Mouse (Mus musculus) myocyte (in vitro differentiated cells): ENCODE measurements around the gene Pop5. TPM values are rescaled to one million over a fixed set of nuclear protein-coding genes. Genes with fewer than 3 reads are reported as not detected.

Experiments used
- H3K27me3 ChIP-seq: one replicate; pipeline ENCODE4 v1.6.1; 2011; ENCODE audit not compliant: control insufficient read depth, insufficient read depth, insufficient read length
- H3K36me3 ChIP-seq: one replicate; pipeline ENCODE4 v1.6.1; 2011; ENCODE audit not compliant: control insufficient read depth, insufficient read depth
- H3K4me2 ChIP-seq: one replicate; pipeline ENCODE4 v1.6.1; 2011; ENCODE audit warnings: low read depth, control low read depth
- H3K4me3 ChIP-seq: one replicate; pipeline ENCODE4 v1.5.1; 2011; ENCODE audit warnings: mild to moderate bottlenecking, control low read depth, moderate library complexity
- H3K79me2 ChIP-seq: one replicate; pipeline ENCODE4 v1.6.1; 2011; ENCODE audit not compliant: control insufficient read depth, insufficient read depth
- H3ac ChIP-seq: one replicate; pipeline ENCODE4 v1.6.1; 2011; ENCODE audit not compliant: control insufficient read depth, insufficient read length
- CEBPB ChIP-seq: IDR thresholded peaks from 2 replicates; pipeline ENCODE4 v1.6.1; 2011; ENCODE audit warnings: mild to moderate bottlenecking, moderate library complexity; ENCODE audit not compliant: poor library complexity, insufficient read depth, severe bottlenecking
- E2F4 ChIP-seq: IDR thresholded peaks from one replicate; pipeline ENCODE4 v1.6.1; 2011; ENCODE audit warnings: mild to moderate bottlenecking, control low read depth, moderate library complexity; ENCODE audit not compliant: insufficient read depth
- MAX ChIP-seq: IDR thresholded peaks from one replicate; pipeline ENCODE4 v1.6.1; 2011; ENCODE audit warnings: low read depth, mild to moderate bottlenecking, control low read depth
- MYOD1 ChIP-seq, 3 experiments: IDR thresholded peaks; one replicate each; pipeline ENCODE4 v1.6.1; 2011; ENCODE audit warnings: control low read depth in 2 of 3, low read depth in 2 of 3, mild to moderate bottlenecking in 2 of 3, moderate library complexity in 1 of 3; ENCODE audit not compliant: insufficient read length in 2 of 3, control insufficient read depth in 1 of 3
- MYOG ChIP-seq, 3 experiments: IDR thresholded peaks; one replicate each; pipeline ENCODE4 v1.6.1; 2011; ENCODE audit warnings: control low read depth in 2 of 3, low read depth in 2 of 3, mild to moderate bottlenecking in 2 of 3; ENCODE audit not compliant: insufficient read length in 2 of 3, control insufficient read depth in 1 of 3, insufficient read depth in 1 of 3
- POLR2A ChIP-seq: IDR thresholded peaks from one replicate; pipeline ENCODE4 v1.6.1; 2011; ENCODE audit warnings: low read depth, mild to moderate bottlenecking, control low read depth, moderate library complexity; ENCODE audit not compliant: insufficient read length
- POLR2AphosphoS2 ChIP-seq: IDR thresholded peaks from one replicate; pipeline ENCODE4 v1.6.1; 2011; ENCODE audit warnings: low read depth, control low read depth; ENCODE audit not compliant: insufficient read length
- REST ChIP-seq: IDR thresholded peaks from one replicate; pipeline ENCODE4 v1.6.1; 2011; ENCODE audit warnings: mild to moderate bottlenecking, control low read depth, moderate library complexity; ENCODE audit not compliant: insufficient read depth, insufficient read length
- SRF ChIP-seq: IDR thresholded peaks from one replicate; pipeline ENCODE4 v1.6.1; 2011; ENCODE audit warnings: low read depth; ENCODE audit not compliant: control insufficient read depth, insufficient read length
- TCF12 ChIP-seq: IDR thresholded peaks from one replicate; pipeline ENCODE4 v1.6.1; 2011; ENCODE audit warnings: mild to moderate bottlenecking, control low read depth; ENCODE audit not compliant: poor library complexity, insufficient read depth, severe bottlenecking
- TCF3 ChIP-seq: IDR thresholded peaks from one replicate; pipeline ENCODE4 v1.6.1; 2011; ENCODE audit warnings: low read depth, control low read depth; ENCODE audit not compliant: insufficient read length
- USF1 ChIP-seq: IDR thresholded peaks from one replicate; pipeline ENCODE4 v1.6.1; 2011; ENCODE audit warnings: low read depth, mild to moderate bottlenecking, control low read depth, moderate library complexity
- polyA plus RNA-seq: library from polyadenylated mRNA; unstranded; fragments of >200 nt; fragmentation: generic; extraction: Trizol; gene quantifications from one replicate; pipeline ENCODE4 v1.2.1, GENCODE M21; 2012; ENCODE audit warnings: missing spikeins

The Pop5 gene
- polyA plus RNA-seq, result 82.3 TPM

DNA sequence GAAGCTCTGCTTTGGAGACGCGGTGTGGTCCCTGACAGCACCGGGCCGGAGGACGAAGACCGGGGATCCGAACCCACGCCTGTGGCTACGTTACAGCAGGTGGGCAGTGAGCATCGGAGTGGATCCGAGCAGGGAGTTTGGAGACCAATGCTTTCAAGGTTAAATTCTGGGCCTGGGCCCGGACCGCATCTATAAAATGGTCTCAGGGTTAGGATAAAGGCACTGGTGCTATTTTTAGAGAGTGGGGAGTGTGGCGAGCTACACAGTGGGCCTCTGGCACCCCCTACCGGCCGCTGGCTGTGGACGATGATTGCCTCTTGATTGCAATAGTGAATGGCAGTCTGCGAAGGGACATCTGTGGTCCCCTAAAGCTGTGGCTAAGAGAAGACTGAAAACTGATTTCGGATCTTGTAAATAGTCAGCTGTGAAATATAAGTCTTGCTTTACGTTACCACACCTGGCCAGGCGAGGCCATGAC is at the start of gene Pop5:
Gene Pop5, plus strand, starts transcription at position 51 of the 478 bp plus-strand sequence.
- TF ChIP-seq MYOD1 (IDR thresholded peaks at IDR 0.05; ENCODE audit: control insufficient read depth in 1 of 3, insufficient read length in 2 of 3, low read depth in 2 of 3) (no peak), CEBPB (peak; percentile 87; the same call in 1 of the 2 replicates), MYOG (IDR thresholded peaks at IDR 0.05; ENCODE audit: control insufficient read depth in 1 of 3, insufficient read depth in 1 of 3, insufficient read length in 2 of 3, low read depth in 2 of 3) (no peak), SRF (no peak), MAX (no peak), POLR2AphosphoS2 (peak; percentile 21), E2F4 (no peak), TCF3 (no peak), TCF12 (no peak), REST (no peak), USF1 (no peak)
- Histone ChIP-seq H3K27me3 (no peaks in the 10 kb centered on the region), H3K36me3 (peaks cover 10% of the 10 kb centered on the region), H3ac (peak within 1 kb of the TSS; percentile 73), H3K79me2 (no peaks in the 10 kb centered on the region), H3K4me2 (peak within 1 kb of the TSS; percentile 80), H3K4me3 (peak within 1 kb of the TSS; percentile 55)

DNA sequence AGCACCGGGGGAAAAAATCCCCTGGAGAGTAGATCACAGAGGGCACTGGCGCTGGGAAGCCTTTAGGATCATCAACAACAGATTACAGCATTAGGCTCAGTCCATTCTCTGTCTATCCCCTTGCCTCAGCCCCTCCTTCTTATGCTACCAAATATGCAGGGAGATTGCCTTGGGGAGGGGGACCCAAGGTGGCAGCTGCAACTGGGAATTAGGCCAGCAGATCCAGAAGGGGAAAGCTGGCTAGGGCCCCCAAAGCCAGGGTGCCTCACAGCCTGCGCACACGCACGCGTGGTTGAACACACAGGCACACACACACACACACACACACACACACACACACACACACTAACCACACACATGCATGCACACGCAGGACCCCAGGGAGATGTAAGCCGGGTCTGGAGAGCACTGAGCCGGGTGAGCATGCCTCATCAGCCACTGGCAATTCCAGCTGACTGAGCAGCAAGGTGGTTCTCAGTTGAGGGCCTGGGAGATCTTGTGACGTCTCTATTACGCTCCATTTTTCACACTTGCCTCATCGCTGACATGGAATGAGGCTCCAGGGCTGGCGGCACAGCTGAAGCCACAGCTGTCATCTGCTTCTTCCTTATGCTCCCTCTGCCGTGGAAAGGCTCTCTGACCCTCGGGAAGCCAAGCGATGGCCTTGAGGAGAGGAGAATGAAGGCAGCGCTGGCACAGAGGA is 49.1 kb upstream of the Pop5 start:
- Histone ChIP-seq H3K79me2 (no peaks in the 10 kb centered on the region), H3ac (no peak overlapping the region), H3K27me3 (peaks cover 13% of the 10 kb centered on the region), H3K4me2 (peak overlapping the region; percentile 82), H3K36me3 (no peaks in the 10 kb centered on the region), H3K4me3 (peak overlapping the region; percentile 20)
- TF ChIP-seq TCF3 (peak; percentile 32), CEBPB (no peak), MYOG (IDR thresholded peaks at IDR 0.05; ENCODE audit: control insufficient read depth in 1 of 3, insufficient read depth in 1 of 3, insufficient read length in 2 of 3, low read depth in 2 of 3) (peak; percentile 25 to 91 (median 71)), TCF12 (no peak), REST (no peak), MAX (no peak), USF1 (no peak), POLR2A (peak; percentile 51), POLR2AphosphoS2 (no peak), SRF (no peak), MYOD1 (IDR thresholded peaks at IDR 0.05; ENCODE audit: control insufficient read depth in 1 of 3, insufficient read length in 2 of 3, low read depth in 2 of 3) (peak in 2 of 3 experiments; percentile 76 to 79), E2F4 (no peak)

DNA sequence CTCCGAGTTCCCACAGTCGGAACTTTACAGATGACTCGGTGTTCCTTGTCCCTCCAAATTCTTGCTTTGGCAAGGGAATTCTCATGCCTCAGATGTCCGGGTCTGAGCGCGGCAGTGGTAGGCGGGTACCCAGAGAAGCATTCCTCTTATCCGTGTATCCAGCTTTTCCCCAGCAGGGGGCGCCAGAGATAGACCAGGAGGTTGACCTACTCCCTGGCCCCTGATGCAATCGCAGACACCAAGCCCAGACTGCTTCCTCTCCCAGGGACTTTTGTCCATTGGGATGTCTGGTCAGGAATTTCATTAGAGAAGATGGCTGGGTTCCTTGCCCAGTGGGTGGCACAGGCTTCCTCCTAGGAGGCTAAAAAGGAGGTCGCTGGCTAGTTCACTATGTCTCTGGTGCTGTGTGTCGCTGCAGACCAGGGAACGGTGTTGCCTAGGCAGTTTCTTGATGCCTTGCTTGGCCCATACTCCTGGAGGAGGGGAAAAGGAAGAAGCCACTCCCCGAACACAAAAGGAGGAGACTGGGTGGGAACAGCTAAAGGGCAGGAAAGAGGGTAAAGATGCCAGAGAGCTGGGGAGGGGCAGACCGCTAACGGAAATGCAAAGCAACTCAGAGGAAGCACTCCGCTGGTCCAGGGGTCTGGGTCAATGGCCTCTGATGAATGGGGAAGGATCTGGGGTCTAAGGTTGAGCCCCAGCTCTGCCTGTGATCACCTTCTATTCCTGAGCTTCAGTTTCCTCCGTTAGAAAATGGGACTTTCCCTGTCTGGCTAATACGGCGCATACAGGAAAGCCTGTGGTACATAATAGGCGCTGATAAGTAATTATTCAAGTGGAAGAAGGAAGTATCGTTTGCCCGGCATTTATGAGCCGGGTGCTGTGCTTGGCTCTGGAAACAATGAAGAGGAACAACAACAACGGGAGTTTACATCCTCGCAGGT is 48.2 kb upstream of the Pop5 start:
- TF ChIP-seq CEBPB (peak; percentile 88), POLR2A (peak; percentile 52), MYOD1 (IDR thresholded peaks at IDR 0.05; ENCODE audit: control insufficient read depth in 1 of 3, insufficient read length in 2 of 3, low read depth in 2 of 3) (no peak), POLR2AphosphoS2 (peak; percentile 24), TCF12 (no peak)
- Histone ChIP-seq H3K27me3 (peaks cover 21% of the 10 kb centered on the region), H3K4me3 (peak overlapping the region; percentile 20)

DNA sequence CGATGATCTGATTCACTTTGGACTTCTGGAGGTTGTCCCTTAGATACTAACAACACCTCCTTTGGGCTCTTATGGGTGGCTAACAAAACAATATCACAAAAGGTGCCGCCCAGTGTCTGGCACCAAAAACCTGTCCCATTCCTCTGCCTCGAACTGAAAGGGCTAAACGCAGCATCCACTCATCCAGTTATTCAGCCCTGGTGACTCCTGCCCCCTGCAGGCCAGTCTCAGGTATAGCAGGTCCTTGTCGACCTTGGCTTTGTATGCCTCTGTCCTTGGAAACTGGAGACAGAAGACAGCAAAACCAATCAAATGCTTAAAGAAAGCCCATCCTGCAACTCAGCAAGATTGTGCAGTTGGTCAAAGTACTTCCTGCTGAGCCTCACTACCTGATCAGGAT is 46.8 kb upstream of the Pop5 start:
- Histone ChIP-seq H3K4me3 (no peak overlapping the region), H3K79me2 (no peaks in the 10 kb centered on the region), H3K36me3 (no peaks in the 10 kb centered on the region), H3K4me2 (no peak overlapping the region), H3ac (no peak overlapping the region), H3K27me3 (peaks cover 33% of the 10 kb centered on the region)
- no peak for TF ChIP-seq CEBPB
- TF ChIP-seq TCF3, result no peak
- no peak for TF ChIP-seq TCF12

More for the DNA sequence above, 48.2 kb upstream of the Pop5 start:
- H3ac ChIP-seq, result no peak overlapping the region
- peak overlapping the region; percentile 82 for H3K4me2 ChIP-seq
- H3K36me3 ChIP-seq, result no peaks in the 10 kb centered on the region
- no peaks in the 10 kb centered on the region for H3K79me2 ChIP-seq
